Mouse (Mus musculus) CD4-positive naive resting alpha-beta T cell, adult 76 days (primary cell): ENCODE measurements around the gene D17H6S53E. TPM values are rescaled to one million over a fixed set of nuclear protein-coding genes. Genes with fewer than 3 reads are reported as not detected.

Experiments used
- total RNA-seq: library from RNA; stranded (reverse); gene quantifications from one replicate; pipeline ENCODE4 v1.2.4, GENCODE M21; 2023

D17H6S53E gene
- total RNA-seq = 15.3 TPM

GRCm38 (mm10) chr17:35126206-35126611 is at the start of gene D17H6S53E:
D17H6S53E (plus strand) TSS chr17:35126373.

GRCm38 (mm10) chr17:35076507-35077176 is 49.5 kb upstream of the D17H6S53E start, which contains the start of gene Ly6g6e:
Ly6g6e (plus strand) TSS chr17:35076902.

GRCm38 (mm10) chr17:35077786-35078233 is 48.4 kb upstream of the D17H6S53E start, which contains the start of gene Ly6g6d:
Ly6g6d (minus strand) TSS chr17:35078065.

GRCm38 (mm10) chr17:35085208-35085865 is 40.8 kb upstream of the D17H6S53E start, which contains the start of gene Ly6g6f:
Ly6g6f (minus strand) TSS chr17:35085610.

GRCm38 (mm10) chr17:35088825-35089644 is 37.1 kb upstream of the D17H6S53E start, which contains the start of gene Abhd16a:
Abhd16a (plus strand) TSS chr17:35089263.

GRCm38 (mm10) chr17:35108097-35108496 is 18.1 kb upstream of the D17H6S53E start, which contains the start of gene Ly6g5c:
Ly6g5c (plus strand) TSS chr17:35108279.

GRCm38 (mm10) chr17:35115046-35116019 is 10.8 kb upstream of the D17H6S53E start, which contains the start of gene Ly6g5b:
Ly6g5b (minus strand) TSS chr17:35115428.

GRCm38 (mm10) chr17:35121143-35121799 is 4.9 kb upstream of the D17H6S53E start, which contains the start of gene Gpank1:
Gpank1 (plus strand) TSS chr17:35121455.

GRCm38 (mm10) chr17:35121871-35122303 is 4.3 kb upstream of the D17H6S53E start, which contains the start of gene Csnk2b:
Csnk2b (minus strand) TSS chr17:35122053.

GRCm38 (mm10) chr17:35131500-35132173 is 5.5 kb downstream of the D17H6S53E start, which contains the start of gene Apom:
Apom (minus strand) TSS chr17:35132050.

GRCm38 (mm10) chr17:35134801-35135590 is 8.8 kb downstream of the D17H6S53E start, which contains the start of gene Bag6:
Bag6 (plus strand) TSS chr17:35135178.

GRCm38 (mm10) chr17:35164568-35165450 is 38.6 kb downstream of the D17H6S53E start, which contains the start of gene Prrc2a:
Prrc2a (minus strand) TSS chr17:35164897.

GRCm38 (mm10) chr17:35175968-35176367 is 49.8 kb downstream of the D17H6S53E start, which contains the start of gene Aif1:
Aif1 (minus strand) TSS chr17:35176068.

Other genes starting within 250 kb of the D17H6S53E start
- 4.4 TPM for gene Zbtb12, start 246.9 kb upstream of the D17H6S53E start, total RNA-seq
- 0.38 TPM for gene Gm20547, start 244.3 kb upstream of the D17H6S53E start, total RNA-seq
- 1.6 TPM for gene C2, start 228.1 kb upstream of the D17H6S53E start, total RNA-seq
- gene Ehmt2, start 227.9 kb upstream of the D17H6S53E start, total RNA-seq = 113 TPM
- not detected for gene Slc44a4, start 211.9 kb upstream of the D17H6S53E start, total RNA-seq
- gene Neu1, start 195.1 kb upstream of the D17H6S53E start, total RNA-seq = 44.2 TPM
- 97.6 TPM for gene Hspa1b, start 167.1 kb upstream of the D17H6S53E start, total RNA-seq
- gene Gm20481, start 156.5 kb upstream of the D17H6S53E start, total RNA-seq = not detected
- 57.4 TPM for gene Hspa1a, start 154.2 kb upstream of the D17H6S53E start, total RNA-seq
- gene Hspa1l, start 153.7 kb upstream of the D17H6S53E start, total RNA-seq = not detected
- 24.0 TPM for gene Lsm2, start 144.5 kb upstream of the D17H6S53E start, total RNA-seq
- gene Vars, start 125.4 kb upstream of the D17H6S53E start, total RNA-seq = 85.0 TPM
- not detected for gene Vwa7, start 109.8 kb upstream of the D17H6S53E start, total RNA-seq
- gene Sapcd1, start 98.4 kb upstream of the D17H6S53E start, total RNA-seq = 1.4 TPM
- gene Msh5, start 79.6 kb upstream of the D17H6S53E start, total RNA-seq = 3.2 TPM
- 137 TPM for gene Clic1, start 76.4 kb upstream of the D17H6S53E start, total RNA-seq
- gene Ddah2, start 67.3 kb upstream of the D17H6S53E start, total RNA-seq = 0.70 TPM
- not detected for gene Ly6g6c, start 61.0 kb upstream of the D17H6S53E start, total RNA-seq
- gene Mpig6b, start 60.2 kb upstream of the D17H6S53E start, total RNA-seq = not detected
- not detected for gene Ly6g6e, start 49.5 kb upstream of the D17H6S53E start, total RNA-seq
- not detected for gene Ly6g6d, start 48.3 kb upstream of the D17H6S53E start, total RNA-seq
- gene Ly6g6f, start 40.8 kb upstream of the D17H6S53E start, total RNA-seq = not detected
- gene Abhd16a, start 37.1 kb upstream of the D17H6S53E start, total RNA-seq = 60.6 TPM
- gene Ly6g5c, start 18.1 kb upstream of the D17H6S53E start, total RNA-seq = not detected
- gene Ly6g5b, start 10.9 kb upstream of the D17H6S53E start, total RNA-seq = 1.5 TPM
- 28.7 TPM for gene Gpank1, start 4.9 kb upstream of the D17H6S53E start, total RNA-seq
- 118 TPM for gene Csnk2b, start 4.3 kb upstream of the D17H6S53E start, total RNA-seq
- not detected for gene Apom, start 5.7 kb downstream of the D17H6S53E start, total RNA-seq
- 487 TPM for gene Bag6, start 8.8 kb downstream of the D17H6S53E start, total RNA-seq
- gene Prrc2a, start 38.5 kb downstream of the D17H6S53E start, total RNA-seq = 292 TPM
- 8.6 TPM for gene Aif1, start 49.7 kb downstream of the D17H6S53E start, total RNA-seq
- 9.5 TPM for gene Lst1, start 62.1 kb downstream of the D17H6S53E start, total RNA-seq
- 417 TPM for gene Ltb, start 68.1 kb downstream of the D17H6S53E start, total RNA-seq
- gene Tnf, start 75.6 kb downstream of the D17H6S53E start, total RNA-seq = 11.3 TPM
- 15.7 TPM for gene Lta, start 79.0 kb downstream of the D17H6S53E start, total RNA-seq
- not detected for gene Gm16181, start 94.5 kb downstream of the D17H6S53E start, total RNA-seq
- gene Atp6v1g2, start 107.3 kb downstream of the D17H6S53E start, total RNA-seq = 1.00 TPM
- 9.4 TPM for gene Nfkbil1, start 109.4 kb downstream of the D17H6S53E start, total RNA-seq
- gene Ddx39b, start 115.4 kb downstream of the D17H6S53E start, total RNA-seq = 422 TPM
- gene H2-D1, start 136.4 kb downstream of the D17H6S53E start, total RNA-seq = 2,346 TPM
- gene H2-Q1, start 194.0 kb downstream of the D17H6S53E start, total RNA-seq = 12.5 TPM
- 9.6 TPM for gene H2-Q2, start 215.9 kb downstream of the D17H6S53E start, total RNA-seq